Mouse (Mus musculus) heart, embryonic 13.5 days (tissue): ENCODE data around the gene Ei24. TPM values are rescaled to one million over a fixed set of nuclear protein-coding genes. Genes with fewer than 3 reads are reported as not detected.

ENCODE experiments used
- ATAC-seq: fragments of 200-750 bp; cut with Nextera tagmentation; 2 replicates; pipeline ENCODE4 v1.8.0; 2017; ENCODE audit warnings: moderate TSS enrichment; ENCODE audit not compliant: insufficient number of reproducible peaks, low FRiP score, low TSS enrichment; ENCODE audit errors: extremely low read depth
- H3K27ac ChIP-seq: fragments of 300-500 bp; sonication (generic); replicated peaks from 2 replicates; pipeline ENCODE4 v1.5.1; 2015; ENCODE audit warnings: moderate library complexity, mild to moderate bottlenecking, inconsistent platforms
- H3K27me3 ChIP-seq: fragments of 300-500 bp; sonication (generic); replicated peaks from 2 replicates; pipeline ENCODE4 v1.6.1; 2015; ENCODE audit warnings: mild to moderate bottlenecking, inconsistent platforms
- H3K36me3 ChIP-seq: fragments of 300-500 bp; sonication (generic); 2 replicates; pipeline ENCODE4 v1.6.1; 2015; ENCODE audit warnings: mild to moderate bottlenecking, inconsistent platforms
- H3K4me1 ChIP-seq: fragments of 300-500 bp; sonication (generic); 2 replicates; pipeline ENCODE4 v1.6.1; 2015; ENCODE audit warnings: inconsistent platforms
- H3K4me2 ChIP-seq: fragments of 300-500 bp; sonication (generic); 2 replicates; pipeline ENCODE4 v1.6.1; 2015; ENCODE audit warnings: inconsistent platforms, mild to moderate bottlenecking, moderate library complexity
- H3K4me3 ChIP-seq: fragments of 300-500 bp; sonication (generic); 2 replicates; pipeline ENCODE4 v1.5.1; 2015; ENCODE audit warnings: moderate library complexity, mild to moderate bottlenecking, inconsistent platforms
- H3K9ac ChIP-seq: fragments of 300-500 bp; sonication (generic); 2 replicates; pipeline ENCODE4 v1.6.1; 2015; ENCODE audit warnings: inconsistent platforms, mild to moderate bottlenecking, moderate library complexity
- H3K9me3 ChIP-seq: fragments of 300-500 bp; sonication (generic); 2 replicates; pipeline ENCODE4 v1.6.1; 2016; ENCODE audit warnings: inconsistent platforms
- WGBS: fragments of 180-500 bp; shearing (Covaris S2); methylation state at CpG from one replicate; pipeline ENCODE4 v1.1.7; 2015; ENCODE audit warnings: mixed read lengths; 5-methylcytosine and 5-hydroxymethylcytosine counted together
- polyA plus RNA-seq: library from polyadenylated mRNA; unstranded; fragments of >200 nt; fragmentation: Nextera tagmentation; extraction: Ambion mirVana; gene quantifications from 2 replicates; pipeline ENCODE4 v1.2.1, GENCODE M21; 2015

Ei24 gene
- polyA plus RNA-seq, 1 experiment from 2014 or later: 63.4 TPM

- H3K4me1 ChIP-seq: 0 out of 2 replicates have a peak, but pooled peaks cover 8% of the 10 kb centered on the region
Measured at GRCm38 (mm10) chr9:36818905-36819304, 21.7 kb upstream of the Ei24 start.

GRCm38 (mm10) chr9:36814486-36814885 lies 17.3 kb upstream of the Ei24 start:
- Histone ChIP-seq H3K9me3 (no peaks in the 10 kb centered on the region), H3K27ac (no peak overlapping the region), H3K27me3 (no peaks in the 10 kb centered on the region), H3K4me2 (no peak overlapping the region), H3K4me3 (no peak overlapping the region), H3K9ac (no peak overlapping the region), H3K4me1 (no peaks in the 10 kb centered on the region), H3K36me3 (no peaks in the 10 kb centered on the region)
- ATAC-seq: no peak
- 65% methylated on average over 3 of the region's 3 CpGs for WGBS

More at GRCm38 (mm10) chr9:36818905-36819304, 21.7 kb upstream of the Ei24 start:
- 53% methylated on average over 4 of the region's 4 CpGs for WGBS
- H3K9ac ChIP-seq: no peak overlapping the region
- no peak overlapping the region for H3K4me3 ChIP-seq
- no peaks in the 10 kb centered on the region for H3K36me3 ChIP-seq
- ATAC-seq: no peak
- H3K27ac ChIP-seq: no peak overlapping the region
- H3K9me3 ChIP-seq: no peaks in the 10 kb centered on the region
- H3K4me2 ChIP-seq: no peak overlapping the region
- no peaks in the 10 kb centered on the region for H3K27me3 ChIP-seq

GRCm38 (mm10) chr9:36808126-36808785 lies 11.1 kb upstream of the Ei24 start:
- no peaks in the 10 kb centered on the region for H3K36me3 ChIP-seq
- no peak overlapping the region for H3K9ac ChIP-seq
- H3K4me2 ChIP-seq: no peak overlapping the region
- no peaks in the 10 kb centered on the region for H3K9me3 ChIP-seq
- H3K27ac ChIP-seq: no peak overlapping the region
- H3K4me1 ChIP-seq: no peaks in the 10 kb centered on the region
- WGBS: 75% methylated on average over 5 of the region's 5 CpGs
- no peak for ATAC-seq
- no peak overlapping the region for H3K4me3 ChIP-seq
- no peaks in the 10 kb centered on the region for H3K27me3 ChIP-seq

GRCm38 (mm10) chr9:36805256-36805975 lies 8.2 kb upstream of the Ei24 start:
- H3K9me3 ChIP-seq: no peaks in the 10 kb centered on the region
- 88% methylated on average over 3 of the region's 3 CpGs for WGBS

GRCm38 (mm10) chr9:36803926-36804325 lies 6.7 kb upstream of the Ei24 start:
- Histone ChIP-seq H3K9ac (no peak overlapping the region), H3K9me3 (no peaks in the 10 kb centered on the region), H3K4me1 (no peaks in the 10 kb centered on the region), H3K4me2 (no peak overlapping the region), H3K36me3 (no peaks in the 10 kb centered on the region), H3K27me3 (no peaks in the 10 kb centered on the region), H3K4me3 (no peak overlapping the region), H3K27ac (no peak overlapping the region)
- 74% methylated on average over 3 of the region's 3 CpGs for WGBS
- ATAC-seq: no peak

More at GRCm38 (mm10) chr9:36805256-36805975, 8.2 kb upstream of the Ei24 start:
- no peak for ATAC-seq
- no peak overlapping the region for H3K27ac ChIP-seq
- no peaks in the 10 kb centered on the region for H3K27me3 ChIP-seq
- H3K4me1 ChIP-seq: no peaks in the 10 kb centered on the region
- no peak overlapping the region for H3K4me3 ChIP-seq
- H3K9ac ChIP-seq: no peak overlapping the region
- H3K4me2 ChIP-seq: no peak overlapping the region
- H3K36me3 ChIP-seq: no peaks in the 10 kb centered on the region

- Histone ChIP-seq H3K9me3 (no peaks in the 10 kb centered on the region), H3K27ac (no peak overlapping the region), H3K4me3 (no peak overlapping the region), H3K9ac (no peak overlapping the region), H3K4me1 (no peaks in the 10 kb centered on the region), H3K27me3 (no peaks in the 10 kb centered on the region), H3K4me2 (no peak overlapping the region), H3K36me3 (no peaks in the 10 kb centered on the region)
- WGBS: 73% methylated on average over 6 of the region's 6 CpGs
- no peak for ATAC-seq
Measured at GRCm38 (mm10) chr9:36803386-36803785, 6.2 kb upstream of the Ei24 start.

GRCm38 (mm10) chr9:36802951-36803350 lies 5.8 kb upstream of the Ei24 start:
- WGBS: 78% methylated on average over 3 of the region's 3 CpGs
- Histone ChIP-seq H3K36me3 (no peaks in the 10 kb centered on the region), H3K9ac (no peak overlapping the region), H3K27me3 (no peaks in the 10 kb centered on the region), H3K4me1 (no peaks in the 10 kb centered on the region), H3K4me2 (no peak overlapping the region), H3K27ac (no peak overlapping the region), H3K9me3 (no peaks in the 10 kb centered on the region), H3K4me3 (no peak overlapping the region)
- ATAC-seq: no peak

- Histone ChIP-seq H3K4me3 (no peak overlapping the region), H3K36me3 (no peaks in the 10 kb centered on the region), H3K9me3 (no peaks in the 10 kb centered on the region), H3K27me3 (no peaks in the 10 kb centered on the region), H3K27ac (no peak overlapping the region), H3K4me2 (no peak overlapping the region), H3K9ac (no peak overlapping the region), H3K4me1 (no peaks in the 10 kb centered on the region)
- ATAC-seq: no peak
- 68% methylated on average over 2 of the region's 2 CpGs for WGBS
Measured at GRCm38 (mm10) chr9:36801961-36802360, 4.8 kb upstream of the Ei24 start.

GRCm38 (mm10) chr9:36796224-36796623 lies 969 bp downstream of the Ei24 start:
- H3K4me1 ChIP-seq: peaks cover 28% of the 10 kb centered on the region
- WGBS: 20% methylated on average over 5 of the region's 5 CpGs
- ATAC-seq: no peak

GRCm38 (mm10) chr9:36795556-36795955 lies 1.6 kb downstream of the Ei24 start:
- no peak overlapping the region for H3K27ac ChIP-seq
- no peaks in the 10 kb centered on the region for H3K9me3 ChIP-seq
- no peak overlapping the region; the same call in 1 of the 2 replicates for H3K9ac ChIP-seq
- H3K36me3 ChIP-seq: peaks cover 23% of the 10 kb centered on the region
- H3K4me3 ChIP-seq: 0 out of 2 replicates have a peak overlapping the region, but pooled peaks have one; percentile 96
- 71% methylated on average over 1 of the region's 1 CpGs for WGBS
- H3K4me2 ChIP-seq: peak overlapping the region; percentile 87
- H3K27me3 ChIP-seq: no peaks in the 10 kb centered on the region
- ATAC-seq: no peak
- peaks cover 28% of the 10 kb centered on the region for H3K4me1 ChIP-seq

More at GRCm38 (mm10) chr9:36796224-36796623, 969 bp downstream of the Ei24 start:
- H3K9me3 ChIP-seq: no peaks in the 10 kb centered on the region
- no peak overlapping the region for H3K27ac ChIP-seq
- peaks cover 17% of the 10 kb centered on the region for H3K36me3 ChIP-seq
- peak overlapping the region; percentile 96 for H3K4me3 ChIP-seq
- H3K27me3 ChIP-seq: no peaks in the 10 kb centered on the region
- peak overlapping the region; percentile 87 for H3K4me2 ChIP-seq
- H3K9ac ChIP-seq: peak overlapping the region; percentile 98

GRCm38 (mm10) chr9:36794487-36794886 lies 2.7 kb downstream of the Ei24 start:
- Histone ChIP-seq H3K4me1 (peaks cover 28% of the 10 kb centered on the region), H3K9me3 (no peaks in the 10 kb centered on the region), H3K4me3 (no peak overlapping the region), H3K9ac (no peak overlapping the region), H3K27ac (no peak overlapping the region), H3K36me3 (peaks cover 34% of the 10 kb centered on the region), H3K27me3 (no peaks in the 10 kb centered on the region), H3K4me2 (no peak overlapping the region)
- no peak for ATAC-seq
- WGBS: 85% methylated on average over 2 of the region's 2 CpGs
